Mouse (Mus musculus): Measurements from ENCODE around the gene Rab23. TPM values are rescaled to one million over a fixed set of nuclear protein-coding genes. Genes with fewer than 3 reads are reported as not detected.

Gene Rab23
- polyA plus RNA-seq, 1 experiment from 2014 or later = 23.8 TPM

GRCm38 (mm10) chr1:33755799-33756198 is 36.1 kb downstream of the Rab23 start:
- no peaks in the 10 kb centered on the region for H3K9me3 ChIP-seq
- no peaks in the 10 kb centered on the region for H3K27me3 ChIP-seq
- H3K27ac ChIP-seq = no peak overlapping the region
- H3K4me1 ChIP-seq = peaks cover 20% of the 10 kb centered on the region
- H3K4me3 ChIP-seq = no peak overlapping the region
- H3K36me3 ChIP-seq = no peaks in the 10 kb centered on the region
- no peak for ATAC-seq (ENCODE audit: borderline replicate concordance, extremely low read depth, low FRiP score, low TSS enrichment)
- H3K9ac ChIP-seq = no peak overlapping the region
- 75% methylated on average over 7 of the region's 7 CpGs for WGBS
- H3K4me2 ChIP-seq = peak overlapping the region; percentile 89

- Histone ChIP-seq H3K4me1 (peaks cover 20% of the 10 kb centered on the region), H3K9ac (no peak overlapping the region), H3K9me3 (no peaks in the 10 kb centered on the region), H3K36me3 (0 out of 2 replicates have a peak, but pooled peaks cover 2% of the 10 kb centered on the region), H3K4me3 (peak overlapping the region; percentile 69), H3K4me2 (peak overlapping the region; percentile 89), H3K27ac (no peak overlapping the region), H3K27me3 (no peaks in the 10 kb centered on the region)
- ATAC-seq (ENCODE audit: borderline replicate concordance, extremely low read depth, low FRiP score, low TSS enrichment) = no peak
- 17% methylated on average over 18 of the region's 18 CpGs for WGBS
Observed at GRCm38 (mm10) chr1:33756258-33757032, 36.8 kb downstream of the Rab23 start.

- 1% methylated on average over 14 of the region's 14 CpGs for WGBS
- peak overlapping the region; percentile 89 for H3K4me2 ChIP-seq
- H3K36me3 ChIP-seq = 0 out of 2 replicates have a peak, but pooled peaks cover 2% of the 10 kb centered on the region
- peak overlapping the region; percentile 69 for H3K4me3 ChIP-seq
- H3K27me3 ChIP-seq = no peaks in the 10 kb centered on the region
- no peak overlapping the region for H3K27ac ChIP-seq
- H3K4me1 ChIP-seq = peaks cover 20% of the 10 kb centered on the region
- peak overlapping the region; percentile 72 for H3K9ac ChIP-seq
- ATAC-seq (ENCODE audit: borderline replicate concordance, extremely low read depth, low FRiP score, low TSS enrichment) = peak; percentile 28; the same call in 1 of the 2 replicates
- H3K9me3 ChIP-seq = no peaks in the 10 kb centered on the region
Observed at GRCm38 (mm10) chr1:33757033-33757413, 37.3 kb downstream of the Rab23 start.

GRCm38 (mm10) chr1:33757491-33758041 is 37.9 kb downstream of the Rab23 start, which contains the start of gene Bag2:
Gene Bag2, minus strand, starts transcription at chr1:33757795.
- H3K36me3 ChIP-seq = 0 out of 2 replicates have a peak, but pooled peaks cover 2% of the 10 kb centered on the region
- under 1% methylated on average over 60 of the region's 61 CpGs for WGBS
- peak within 1 kb of the TSS; percentile 69 for H3K4me3 ChIP-seq
- peaks cover 20% of the 10 kb centered on the region for H3K4me1 ChIP-seq
- peak; percentile 89 for ATAC-seq (ENCODE audit: borderline replicate concordance, extremely low read depth, low FRiP score, low TSS enrichment)
- H3K27me3 ChIP-seq = no peaks in the 10 kb centered on the region
- H3K4me2 ChIP-seq = peak within 1 kb of the TSS; percentile 89
- peak within 1 kb of the TSS; percentile 35; the same call in 1 of the 2 replicates for H3K27ac ChIP-seq
- H3K9ac ChIP-seq = peak within 1 kb of the TSS; percentile 72
- H3K9me3 ChIP-seq = no peaks in the 10 kb centered on the region

- ATAC-seq (ENCODE audit: borderline replicate concordance, extremely low read depth, low FRiP score, low TSS enrichment) = no peak
- 0 out of 2 replicates have a peak, but pooled peaks cover 2% of the 10 kb centered on the region for H3K36me3 ChIP-seq
- H3K4me2 ChIP-seq = no peak overlapping the region
Observed at GRCm38 (mm10) chr1:33758488-33758887, 38.8 kb downstream of the Rab23 start.

GRCm38 (mm10) chr1:33763826-33764225 is 44.1 kb downstream of the Rab23 start:
- Histone ChIP-seq H3K9me3 (no peaks in the 10 kb centered on the region), H3K4me3 (no peak overlapping the region), H3K4me2 (no peak overlapping the region), H3K36me3 (peaks cover 2% of the 10 kb centered on the region; the same call in 1 of the 2 replicates), H3K4me1 (0 out of 2 replicates have a peak, but pooled peaks cover 3% of the 10 kb centered on the region), H3K27me3 (no peaks in the 10 kb centered on the region), H3K9ac (no peak overlapping the region), H3K27ac (no peak overlapping the region)
- no peak for ATAC-seq (ENCODE audit: borderline replicate concordance, extremely low read depth, low FRiP score, low TSS enrichment)
- 55% methylated on average over 2 of the region's 2 CpGs for WGBS

More at GRCm38 (mm10) chr1:33758488-33758887, 38.8 kb downstream of the Rab23 start:
- H3K27ac ChIP-seq = no peak overlapping the region
- H3K4me1 ChIP-seq = peaks cover 20% of the 10 kb centered on the region
- no peak overlapping the region for H3K9ac ChIP-seq
- H3K27me3 ChIP-seq = no peaks in the 10 kb centered on the region
- no peak overlapping the region for H3K4me3 ChIP-seq
- 54% methylated on average over 4 of the region's 4 CpGs for WGBS
- H3K9me3 ChIP-seq = no peaks in the 10 kb centered on the region

- H3K36me3 ChIP-seq = peaks cover 17% of the 10 kb centered on the region
- WGBS = 88% methylated on average over 11 of the region's 11 CpGs
- H3K27me3 ChIP-seq = no peaks in the 10 kb centered on the region
- no peak overlapping the region for H3K27ac ChIP-seq
- H3K4me3 ChIP-seq = no peak overlapping the region
- 0 out of 2 replicates have a peak, but pooled peaks cover 3% of the 10 kb centered on the region for H3K4me1 ChIP-seq
- no peak for ATAC-seq (ENCODE audit: borderline replicate concordance, extremely low read depth, low FRiP score, low TSS enrichment)
- H3K9me3 ChIP-seq = no peaks in the 10 kb centered on the region
- H3K4me2 ChIP-seq = no peak overlapping the region
- no peak overlapping the region for H3K9ac ChIP-seq
Observed at GRCm38 (mm10) chr1:33765468-33766080, 45.9 kb downstream of the Rab23 start.

- peaks cover 23% of the 10 kb centered on the region for H3K36me3 ChIP-seq
- no peaks in the 10 kb centered on the region for H3K9me3 ChIP-seq
- H3K4me3 ChIP-seq = no peak overlapping the region
- H3K27me3 ChIP-seq = no peaks in the 10 kb centered on the region
- WGBS = 65% methylated on average over 16 of the region's 16 CpGs
- H3K27ac ChIP-seq = peak overlapping the region; percentile 24; the same call in 1 of the 2 replicates
- H3K4me1 ChIP-seq = 0 out of 2 replicates have a peak, but pooled peaks cover 3% of the 10 kb centered on the region
- H3K9ac ChIP-seq = no peak overlapping the region
- H3K4me2 ChIP-seq = no peak overlapping the region
- ATAC-seq (ENCODE audit: borderline replicate concordance, extremely low read depth, low FRiP score, low TSS enrichment) = no peak
Observed at GRCm38 (mm10) chr1:33766520-33767508, 47.1 kb downstream of the Rab23 start.

GRCm38 (mm10) chr1:33768091-33768787 is 48.6 kb downstream of the Rab23 start:
- Histone ChIP-seq H3K9ac (no peak overlapping the region), H3K4me3 (no peak overlapping the region), H3K4me2 (no peak overlapping the region), H3K27me3 (no peaks in the 10 kb centered on the region), H3K36me3 (peaks cover 30% of the 10 kb centered on the region), H3K27ac (no peak overlapping the region), H3K4me1 (0 out of 2 replicates have a peak, but pooled peaks cover 3% of the 10 kb centered on the region), H3K9me3 (no peaks in the 10 kb centered on the region)
- no peak for ATAC-seq (ENCODE audit: borderline replicate concordance, extremely low read depth, low FRiP score, low TSS enrichment)
- WGBS = 87% methylated on average over 1 of the region's 1 CpGs

GRCm38 (mm10) chr1:33768827-33769226 is 49.1 kb downstream of the Rab23 start:
- ATAC-seq (ENCODE audit: borderline replicate concordance, extremely low read depth, low FRiP score, low TSS enrichment) = no peak
- Histone ChIP-seq H3K9ac (no peak overlapping the region), H3K27ac (no peak overlapping the region), H3K9me3 (no peaks in the 10 kb centered on the region), H3K4me3 (no peak overlapping the region), H3K27me3 (no peaks in the 10 kb centered on the region), H3K4me1 (0 out of 2 replicates have a peak, but pooled peaks cover 3% of the 10 kb centered on the region), H3K36me3 (peaks cover 30% of the 10 kb centered on the region), H3K4me2 (no peak overlapping the region)

Measured in lung, embryonic 15.5 days (tissue).